Mouse (Mus musculus) E14TG2a.4 (cell line): ENCODE measurements at regions not wholly inside any gene's neighbourhood (a gene's known extent, or its start where the extent isn't known, plus 50 kb on each side); places are given as distances from the start of the nearest gene placed in this dataset.

Experiments
- CTCF ChIP-seq: conservative IDR thresholded peaks from 2 replicates; pipeline ENCODE4 v1.5.1; 2014; ENCODE audit warnings: low read length
- POU5F1 ChIP-seq: IDR thresholded peaks from 2 replicates; pipeline ENCODE4 v1.6.1; 2014; ENCODE audit warnings: low read length, borderline replicate concordance

DNA sequence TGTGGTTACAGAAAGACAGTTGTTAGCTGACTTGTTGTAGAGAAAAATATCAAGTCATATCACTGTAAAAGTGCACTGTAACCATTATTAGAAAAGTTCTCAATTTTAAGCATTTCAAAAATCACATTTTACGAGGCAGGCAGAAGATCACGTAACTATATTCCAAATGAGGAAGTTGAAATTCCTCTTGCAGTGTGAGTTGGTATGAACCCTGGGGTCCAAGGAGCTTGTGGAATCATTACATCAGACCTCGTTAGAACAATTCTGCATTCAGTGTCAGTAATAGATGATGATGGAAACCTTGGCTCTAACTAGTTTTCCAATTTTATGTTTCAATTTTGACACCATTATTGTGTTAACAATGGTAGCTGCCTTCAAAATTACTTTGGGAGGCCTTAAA, 57.7 kb upstream of the Hsd17b12 start:
- TF ChIP-seq POU5F1: no peak
- no peak for TF ChIP-seq CTCF
